Mouse (Mus musculus) left cerebral cortex, adult 18-20 months (tissue): ENCODE measurements at regions not wholly inside any gene's neighbourhood (a gene's known extent, or its start where the extent isn't known, plus 50 kb on each side); places are given as distances from the start of the nearest gene placed in this dataset.

Experiments used
- DNase-seq, 2 experiments: peaks; one replicate each; pipeline ENCODE4 v3.0.0; 2021 to 2022; ENCODE audit warnings: low spot score in 2 of 2, mixed read lengths in 1 of 2

DNA sequence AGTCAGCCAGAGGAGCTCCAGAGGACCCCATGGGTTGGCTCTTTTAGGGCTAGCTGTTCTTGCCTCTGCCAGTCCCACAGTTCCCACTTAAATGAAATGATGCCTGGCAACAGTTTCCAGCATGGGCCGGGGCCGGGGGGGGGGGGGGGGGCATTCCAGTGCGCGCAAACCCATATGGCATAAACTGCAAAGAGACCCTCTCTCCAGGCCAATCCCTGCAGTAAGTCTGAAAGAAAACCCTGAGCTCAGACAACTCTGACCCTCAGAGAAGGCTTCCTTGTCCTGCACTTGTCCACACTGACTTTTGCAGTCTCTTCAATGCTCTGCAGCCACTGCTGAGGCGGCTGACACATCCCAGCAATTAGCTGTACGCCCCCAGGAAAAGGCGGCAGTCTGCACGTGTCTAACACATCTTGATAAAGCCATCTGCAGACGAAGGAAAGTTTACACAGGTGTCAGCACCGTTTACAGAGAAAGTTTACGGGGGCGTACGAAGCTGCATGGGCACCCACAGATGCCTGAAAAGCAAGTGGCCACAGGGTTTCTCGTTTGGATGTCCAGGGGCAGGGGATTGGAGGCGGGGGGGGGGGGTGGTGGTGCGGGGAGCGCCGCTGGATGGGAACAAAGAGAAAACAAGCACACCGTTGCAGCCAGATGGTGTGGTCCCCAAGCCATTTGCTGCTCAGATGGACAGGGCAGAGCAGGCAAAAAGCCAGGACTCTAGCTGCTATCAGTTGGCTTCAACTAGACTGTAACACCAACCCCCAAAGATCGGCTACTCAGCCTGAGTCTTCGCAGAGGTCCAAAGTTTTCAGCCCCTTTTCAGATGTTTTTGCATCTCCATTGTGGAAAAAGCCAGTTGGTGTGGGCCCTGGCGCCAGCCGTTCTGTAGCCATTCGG is 244.0 kb upstream of the Hs6st1 start:
- no peak for DNase-seq

- DNase-seq, result no peak
These were observed 242.7 kb upstream of the Hs6st1 start for GRCm38 (mm10) chr1:35825531-35825966.

GRCm38 (mm10) chr1:35826575-35827114 is 241.6 kb upstream of the Hs6st1 start:
- DNase-seq, result no peak

DNA sequence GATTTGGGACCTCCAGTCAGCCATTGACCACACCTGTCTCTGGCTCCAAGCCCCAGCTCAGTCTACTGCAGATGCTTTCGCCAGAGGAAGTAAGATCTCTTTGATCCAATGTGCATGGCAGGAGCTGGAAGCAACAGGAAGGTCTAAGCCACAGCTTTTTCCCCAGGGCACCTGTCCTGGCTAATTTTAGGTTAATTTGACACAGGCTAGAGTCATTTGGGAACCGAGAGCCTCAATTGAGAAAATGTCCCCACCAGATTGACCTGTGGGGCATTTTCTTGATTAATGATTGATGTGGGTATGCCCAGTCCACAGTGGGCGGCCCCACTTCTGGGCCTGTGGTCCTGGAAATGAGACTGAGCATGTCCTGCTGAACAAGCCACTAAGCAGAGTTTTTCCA is 240.7 kb upstream of the Hs6st1 start:
- no peak for DNase-seq

DNA sequence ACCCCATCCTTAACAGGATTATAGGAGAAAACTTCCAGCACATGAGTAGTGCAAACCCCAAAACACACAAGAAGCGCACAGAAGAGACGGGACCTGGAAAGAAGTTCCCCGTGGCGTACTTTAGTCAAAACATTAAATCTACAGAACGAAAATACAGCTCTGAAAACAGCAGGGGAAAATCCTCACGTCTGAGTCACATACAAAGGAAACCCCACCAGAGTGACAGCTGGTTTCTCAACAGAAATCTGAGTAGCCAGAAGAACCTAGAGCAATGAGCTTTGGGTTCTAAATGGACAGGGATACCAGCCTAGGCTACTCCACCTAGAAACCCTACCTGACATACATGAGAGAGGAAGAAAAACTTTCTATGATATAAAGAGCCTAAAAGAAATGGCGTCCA is 234.0 kb upstream of the Hs6st1 start:
- no peak for DNase-seq

DNA sequence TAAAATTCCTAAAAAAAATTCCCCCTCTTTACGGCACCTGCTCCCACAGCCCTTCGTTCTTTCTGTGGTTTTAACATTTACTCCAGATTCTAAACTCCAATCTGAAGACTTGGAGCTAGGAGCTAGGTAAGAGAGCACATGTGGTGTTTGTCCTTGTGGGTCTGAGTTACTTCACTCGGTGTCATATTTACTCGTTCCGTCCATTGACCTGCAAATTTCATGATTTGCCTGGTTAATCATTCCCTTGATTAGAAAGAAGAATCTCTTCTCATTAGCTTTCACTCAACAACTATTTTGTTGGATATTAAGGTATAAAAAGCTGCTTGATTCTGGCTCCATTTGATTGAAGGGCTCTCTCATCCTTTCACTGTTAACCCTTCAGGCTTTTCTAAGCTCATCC is 231.6 kb upstream of the Hs6st1 start:
- no peak for DNase-seq

GRCm38 (mm10) chr1:35838625-35839024 is 229.6 kb upstream of the Hs6st1 start:
- DNase-seq, result no peak

GRCm38 (mm10) chr1:35839446-35839845 is 228.8 kb upstream of the Hs6st1 start:
- no peak for DNase-seq

DNA sequence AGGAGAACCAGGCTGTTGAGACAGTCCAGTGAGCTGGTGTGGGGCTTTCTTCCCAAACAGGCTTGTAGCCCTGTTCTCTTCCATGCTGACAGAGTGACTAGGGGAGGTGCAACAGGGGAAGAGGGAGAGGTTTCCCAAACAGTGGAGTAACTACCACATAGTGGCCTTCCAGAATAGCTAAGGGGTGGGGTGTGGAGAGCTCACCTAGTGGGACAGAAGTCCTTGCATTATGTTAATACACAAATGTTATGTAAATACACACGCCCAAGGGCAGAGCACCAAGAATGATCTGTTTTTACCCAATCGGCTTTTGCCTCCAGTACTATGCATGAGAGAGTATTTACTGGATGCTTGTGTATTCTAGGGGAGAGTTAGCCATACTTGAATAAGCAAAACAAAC is 226.6 kb upstream of the Hs6st1 start:
- no peak for DNase-seq

- DNase-seq, result no peak
These were observed 225.5 kb upstream of the Hs6st1 start for GRCm38 (mm10) chr1:35842707-35843106.

GRCm38 (mm10) chr1:35843566-35843965 is 224.6 kb upstream of the Hs6st1 start:
- no peak for DNase-seq

- peak in 1 of 2 experiments; percentile 27 for DNase-seq
These were observed 221.8 kb upstream of the Hs6st1 start for GRCm38 (mm10) chr1:35846224-35846936.

- no peak for DNase-seq
These were observed 219.8 kb upstream of the Hs6st1 start for GRCm38 (mm10) chr1:35848160-35848954.

DNA sequence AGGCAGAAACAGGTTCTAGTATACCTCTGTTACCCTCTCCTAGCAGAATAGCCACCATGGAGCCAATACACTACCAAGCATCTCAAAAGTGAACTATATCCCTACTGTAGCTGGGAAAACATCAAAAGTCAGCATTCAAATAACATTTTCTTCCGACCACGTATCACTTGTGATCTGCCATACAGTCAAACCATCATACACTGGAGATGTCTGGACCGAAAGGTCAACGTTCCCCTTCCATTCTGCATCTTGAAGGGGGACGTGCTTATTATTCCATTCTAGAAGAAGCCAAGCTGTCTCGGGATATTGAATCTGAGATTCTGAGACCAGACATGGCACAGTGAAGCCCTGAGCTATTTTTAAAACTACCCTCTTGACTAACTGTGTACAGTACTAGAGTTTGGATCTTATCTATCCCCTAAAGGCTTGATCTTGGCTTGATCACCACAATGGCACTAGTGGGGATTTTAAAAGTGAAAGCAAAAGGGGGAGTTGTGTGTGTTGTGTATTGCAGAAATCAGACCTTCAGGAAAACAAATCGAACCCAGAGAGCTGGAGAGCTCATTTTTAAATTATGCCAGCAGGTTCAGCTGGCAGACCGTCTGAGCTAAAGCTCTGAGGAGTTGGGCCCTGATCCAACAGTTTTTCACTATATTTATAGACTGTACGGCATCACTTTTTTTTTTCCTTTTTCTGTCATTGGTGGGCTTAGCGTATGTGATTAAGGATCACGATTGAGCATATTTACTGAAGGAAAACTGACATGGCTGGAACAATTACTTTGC is 218.6 kb upstream of the Hs6st1 start:
- DNase-seq, result no peak

GRCm38 (mm10) chr1:35850191-35850545 is 218.0 kb upstream of the Hs6st1 start:
- no peak for DNase-seq

DNA sequence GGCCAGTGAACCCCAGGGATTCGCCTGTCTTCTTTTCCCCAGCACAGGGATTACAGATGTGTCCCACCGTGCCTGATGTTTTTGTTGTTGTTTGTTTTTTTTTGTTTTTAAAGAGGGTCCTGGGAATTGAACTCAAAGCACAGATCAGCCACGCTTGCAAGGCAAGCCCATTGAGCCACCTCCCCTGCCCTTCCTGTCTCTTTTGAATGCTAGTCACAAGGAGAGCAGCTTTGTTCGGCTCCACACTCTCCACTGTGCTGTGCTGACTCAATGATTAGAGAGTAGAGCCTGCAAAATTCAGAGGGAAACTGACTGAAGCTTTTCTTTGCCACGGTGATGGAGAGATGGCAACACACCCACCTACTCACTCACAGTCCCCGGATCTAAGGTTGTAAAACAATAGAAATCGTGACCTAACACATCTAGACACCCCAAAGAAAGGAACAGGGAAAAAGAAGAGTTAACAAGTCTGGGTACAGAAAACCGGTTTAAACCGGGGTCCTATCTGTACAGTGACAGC is 217.6 kb upstream of the Hs6st1 start:
- no peak for DNase-seq

DNA sequence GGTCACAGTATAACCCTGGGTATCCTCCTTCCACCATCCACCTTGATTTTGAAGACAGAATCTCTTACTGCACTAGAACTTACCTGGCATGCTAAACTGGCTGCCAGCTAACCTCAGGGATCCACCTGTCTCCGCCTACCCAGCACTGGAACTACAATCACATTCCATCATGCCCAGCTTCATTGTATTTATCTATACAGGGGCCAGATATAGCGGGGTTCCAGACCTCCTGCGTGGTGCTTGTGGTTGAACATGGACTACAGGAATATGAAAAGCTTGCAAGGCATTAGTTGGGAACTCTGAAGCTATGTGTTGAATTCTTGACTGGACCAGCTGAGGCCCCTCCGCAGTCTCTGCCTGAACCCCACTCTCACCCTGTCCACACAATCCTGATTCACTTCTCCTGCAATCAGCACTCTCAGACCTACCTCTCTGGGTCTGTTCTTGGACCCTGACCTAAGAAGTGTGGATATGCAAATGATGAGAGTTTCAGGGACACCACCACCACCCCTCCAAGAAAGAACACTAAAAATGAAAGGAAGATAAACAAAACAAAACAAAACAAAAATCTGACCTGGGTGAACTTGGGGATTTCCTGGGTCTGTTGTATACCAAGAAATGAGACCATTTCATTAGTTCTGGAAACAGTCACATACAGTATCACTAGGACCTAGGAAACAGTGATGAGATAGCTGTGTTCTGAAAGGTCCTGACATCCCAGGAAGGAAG is 216.4 kb upstream of the Hs6st1 start:
- DNase-seq, result no peak

DNA sequence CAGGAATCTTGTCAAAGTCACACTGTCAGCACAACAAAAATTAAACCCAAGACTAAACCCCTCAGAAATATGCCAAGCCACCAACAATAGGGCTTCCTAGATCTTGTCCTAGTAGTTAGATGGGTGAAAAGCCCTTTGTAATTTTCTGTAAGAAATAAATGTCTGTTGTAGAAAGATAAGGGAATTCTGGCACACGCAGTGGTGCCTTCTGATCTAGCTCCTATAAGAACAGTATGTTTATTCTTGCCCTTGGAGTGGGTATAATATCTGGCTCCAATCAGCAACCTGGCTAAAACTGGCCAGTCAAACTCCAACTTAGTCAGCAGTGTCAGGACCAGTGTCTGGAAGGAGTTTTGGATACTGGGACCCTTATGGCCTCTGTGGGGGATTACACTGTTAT is 215.2 kb upstream of the Hs6st1 start:
- DNase-seq, result no peak

DNA sequence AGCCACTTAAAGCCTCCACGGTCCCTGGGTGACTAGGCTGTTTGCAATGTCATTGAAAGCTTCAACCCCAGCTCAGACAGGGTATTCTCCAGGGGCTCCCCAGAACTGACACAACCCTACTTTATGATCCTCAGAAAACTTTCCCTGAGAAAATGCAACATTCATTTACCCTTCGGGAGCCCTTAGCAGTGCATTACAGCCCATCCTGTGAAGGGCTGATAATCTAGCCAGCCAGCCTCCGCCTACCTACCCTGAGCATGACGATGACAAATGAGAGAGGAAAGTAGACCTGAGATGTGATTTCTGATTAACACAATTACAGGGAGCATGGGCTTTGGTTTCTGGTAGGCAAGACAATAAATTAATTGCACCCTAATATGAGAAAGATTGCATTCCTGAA is 212.6 kb upstream of the Hs6st1 start:
- no peak for DNase-seq

- DNase-seq, result no peak
These were observed 209.9 kb upstream of the Hs6st1 start for GRCm38 (mm10) chr1:35858342-35858741.
